Comparison of ENCODE assay signal across 8 mouse cellular contexts in the genomic region with DNA sequence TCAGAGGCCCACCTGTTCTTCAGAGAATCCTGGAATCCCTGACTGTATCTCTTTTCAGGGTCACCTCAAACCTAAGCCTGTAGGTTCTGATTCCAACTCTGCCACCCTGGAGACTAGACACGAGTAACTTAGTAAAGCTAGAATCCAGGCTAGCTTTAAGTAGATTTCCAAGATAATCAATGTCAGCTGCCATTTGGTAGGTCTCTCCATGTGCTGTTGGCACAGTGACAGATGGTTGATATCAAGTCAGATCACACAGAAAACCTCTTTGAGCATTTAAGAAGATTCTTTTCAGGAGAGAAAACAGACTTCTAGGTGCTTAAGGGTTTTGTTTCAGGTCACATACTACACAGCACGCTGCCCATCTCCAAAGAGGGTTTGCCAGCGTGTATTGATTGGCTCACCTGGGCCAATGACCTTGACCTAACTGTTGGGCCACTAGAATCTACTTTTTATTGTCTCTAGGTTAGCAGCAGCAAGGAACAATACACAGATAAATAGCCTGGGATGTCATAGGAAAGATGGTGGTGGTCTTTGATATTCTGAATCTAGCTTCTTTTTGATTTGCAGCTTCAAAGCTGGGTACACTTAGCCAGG. TPM values are rescaled to one million over a fixed set of nuclear protein-coding genes. Genes with fewer than 3 reads are reported as not detected.
DNase-seq lines count a peak whose midpoint lies in the region; ATAC-seq and TF ChIP-seq lines count a peak whose summit lies in the region.

Gene Hdhd3 (minus strand): TSS at position 94 of the 597 bp plus-strand sequence.

- no peak for TF ChIP-seq CTCF in layer of hippocampus, adult 2 months (conservative IDR thresholded peaks at IDR 0.05)
- no peak for TF ChIP-seq CTCF in bone marrow, adult 2 months (IDR thresholded peaks at IDR 0.05; ENCODE audit: control insufficient read depth, insufficient read depth, low read length)

- peak within 1 kb of the TSS; percentile 88 for H3K9ac ChIP-seq in hindbrain, embryonic 16.5 days (ENCODE audit: low read depth, low read length)
- H3K9ac ChIP-seq in neural tube, embryonic 12.5 days = peak within 1 kb of the TSS; percentile 62

- H3K9me3 ChIP-seq in hindbrain, embryonic 16.5 days (ENCODE audit: control insufficient read depth, low read length) = no peaks in the 10 kb centered on the region
- H3K9me3 ChIP-seq in neural tube, embryonic 12.5 days = no peaks in the 10 kb centered on the region

- H3K4me1 ChIP-seq in bone marrow, adult 2 months (ENCODE audit: control insufficient read depth, insufficient read depth, low read length) = no peaks in the 10 kb centered on the region
- peaks cover 12% of the 10 kb centered on the region for H3K4me1 ChIP-seq in hindbrain, embryonic 16.5 days (ENCODE audit: control insufficient read depth, insufficient read depth, low read depth, low read length)
- H3K4me1 ChIP-seq in neural tube, embryonic 12.5 days = peaks cover 5% of the 10 kb centered on the region

- WGBS in bone marrow, adult 2 months = 83% methylated on average over 3 of the region's 3 CpGs
- 86% methylated on average over 3 of the region's 3 CpGs for WGBS in hindbrain, embryonic 16.5 days
- 82% methylated on average over 3 of the region's 3 CpGs for WGBS in neural tube, embryonic 12.5 days

- TF ChIP-seq POLR2A in bone marrow, adult 2 months (IDR thresholded peaks at IDR 0.05; ENCODE audit: borderline replicate concordance, control insufficient read depth, low read depth, low read length) = no peak

- peak within 1 kb of the TSS; percentile 77 for H3K4me2 ChIP-seq in hindbrain, embryonic 16.5 days (ENCODE audit: low read length)
- peak within 1 kb of the TSS; percentile 67 for H3K4me2 ChIP-seq in neural tube, embryonic 12.5 days (replicated peaks)

- no peaks in the 10 kb centered on the region for H3K27me3 ChIP-seq in hindbrain, embryonic 16.5 days (replicated peaks; ENCODE audit: control insufficient read depth, insufficient read depth, low read length)
- H3K27me3 ChIP-seq in neural tube, embryonic 12.5 days (replicated peaks) = no peaks in the 10 kb centered on the region

- DNase-seq in layer of hippocampus, adult 2 months (ENCODE audit: low spot score in 2 of 2) = no peak
- no peak for DNase-seq in layer of hippocampus, adult 18-20 months (ENCODE audit: low spot score in 2 of 2)
- DNase-seq in cerebellum, postnatal 4 days (ENCODE audit: low spot score in 2 of 2) = no peak
- no peak for DNase-seq in cerebellum, adult 9-11 months
- no peak for DNase-seq in right cerebral cortex, postnatal 14 days

- peak within 1 kb of the TSS; percentile 90 for H3K4me3 ChIP-seq in layer of hippocampus, adult 2 months
- H3K4me3 ChIP-seq in bone marrow, adult 2 months (replicated peaks; ENCODE audit: control insufficient read depth, low read depth, low read length) = peak within 1 kb of the TSS; percentile 74
- peak within 1 kb of the TSS; percentile 82 for H3K4me3 ChIP-seq in hindbrain, embryonic 16.5 days (ENCODE audit: low read length)
- peak within 1 kb of the TSS; percentile 56 for H3K4me3 ChIP-seq in neural tube, embryonic 12.5 days

- H3K27ac ChIP-seq in layer of hippocampus, adult 2 months = peak within 1 kb of the TSS; percentile 92
- 0 out of 2 replicates have a peak within 1 kb of the TSS, but pooled peaks have one; percentile 3 for H3K27ac ChIP-seq in bone marrow, adult 2 months (ENCODE audit: control insufficient read depth, insufficient read depth, low read depth, low read length, poor library complexity)
- peak within 1 kb of the TSS; percentile 68 for H3K27ac ChIP-seq in hindbrain, embryonic 16.5 days (ENCODE audit: low read depth, low read length)
- no peak within 1 kb of the TSS for H3K27ac ChIP-seq in neural tube, embryonic 12.5 days

- H3K36me3 ChIP-seq in hindbrain, embryonic 16.5 days (ENCODE audit: control insufficient read depth, insufficient read depth, low read length) = peaks cover 17% of the 10 kb centered on the region
- peaks cover 23% of the 10 kb centered on the region for H3K36me3 ChIP-seq in neural tube, embryonic 12.5 days

- no peak for ATAC-seq in hindbrain, embryonic 16.5 days
- no peak for ATAC-seq in neural tube, embryonic 12.5 days (ENCODE audit: low FRiP score, low read depth)

RNA-seq across cellular contexts. Expression of gene Hdhd3, which starts in this region (rescaled TPM):
- total RNA-seq in layer of hippocampus, adult 2 months (2021) = 10 to 100 TPM in 1 of 2 experiments, 1 to 10 TPM in 1; 7.9 to 11.1 TPM
- total RNA-seq in layer of hippocampus, adult 18-20 months (2021) = 10 to 100 TPM in 1 of 2 experiments, 1 to 10 TPM in 1; 9.3 to 11.1 TPM
- polyA plus RNA-seq in bone marrow, adult 2 months (2011; ENCODE audit: insufficient read depth, insufficient read length, low replicate concordance, missing spikeins) = not detected in 2 replicates
- polyA plus RNA-seq in hindbrain, embryonic 16.5 days (2015; fragmentation: Nextera tagmentation; extraction: Ambion mirVana) = 11.2 and 11.5 TPM in 2 replicates
- 14.6 and 14.8 TPM in 2 replicates for polyA plus RNA-seq in neural tube, embryonic 12.5 days (2016; fragmentation: Nextera tagmentation; extraction: Ambion mirVana)
